Mouse (Mus musculus): Measurements from ENCODE around the gene Fgf2. TPM values are rescaled to one million over a fixed set of nuclear protein-coding genes. Genes with fewer than 3 reads are reported as not detected.

Fgf2 gene
- polyA plus RNA-seq, 1 experiment, result 0.92 TPM

GRCm38 (mm10) chr3:37353951-37354481 is 5.9 kb downstream of the Fgf2 start:
- H3K27me3 ChIP-seq (ENCODE audit: control insufficient read depth, insufficient read depth, low read length), result peaks cover 4% of the 10 kb centered on the region; the same call in 1 of the 2 replicates
- no peaks in the 10 kb centered on the region for H3K4me1 ChIP-seq (ENCODE audit: control insufficient read depth, insufficient read depth, insufficient read length)
- TF ChIP-seq POLR2A (IDR thresholded peaks at IDR 0.05; ENCODE audit: low read depth, low read length) (no peak), CTCF (IDR thresholded peaks at IDR 0.05; ENCODE audit: extremely low read depth, insufficient read depth, insufficient read length, insufficient replicate concordance) (no peak)
- no peaks in the 10 kb centered on the region for H3K36me3 ChIP-seq (ENCODE audit: control insufficient read depth, insufficient read depth, low read length)
- WGBS, result 90% methylated on average over 10 of the region's 10 CpGs
- H3K4me3 ChIP-seq (ENCODE audit: extremely low read depth, insufficient read depth, insufficient read length), result no peak overlapping the region
- H3K27ac ChIP-seq (ENCODE audit: insufficient read depth, low read length), result no peak overlapping the region
- no peak for DNase-seq (ENCODE audit: low read depth in 1 of 2, low spot score in 2 of 2)

DNA sequence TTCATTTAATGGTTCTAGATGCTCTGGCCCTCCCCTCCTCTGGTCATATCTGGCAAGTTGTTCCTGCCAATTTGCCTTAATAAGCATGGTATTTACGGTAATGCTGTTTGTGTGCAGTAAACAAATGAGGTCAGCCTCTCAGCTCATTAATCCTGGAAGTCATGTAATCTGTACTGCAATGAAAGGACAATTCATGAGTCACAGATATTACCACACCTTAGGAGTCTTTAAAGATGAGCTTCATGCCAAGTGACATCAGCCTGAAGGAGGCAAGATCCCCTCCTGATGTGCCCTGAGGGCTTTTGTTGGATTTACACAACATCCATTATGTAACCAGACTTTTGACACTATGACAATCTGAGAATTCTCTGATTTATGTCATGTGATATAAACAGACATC is 6.6 kb downstream of the Fgf2 start:
- no peaks in the 10 kb centered on the region for H3K4me1 ChIP-seq (ENCODE audit: control insufficient read depth, insufficient read depth, insufficient read length)
- TF ChIP-seq POLR2A (IDR thresholded peaks at IDR 0.05; ENCODE audit: low read depth, low read length), result no peak
- no peak for TF ChIP-seq CTCF (IDR thresholded peaks at IDR 0.05; ENCODE audit: extremely low read depth, insufficient read depth, insufficient read length, insufficient replicate concordance)
- H3K4me3 ChIP-seq (ENCODE audit: extremely low read depth, insufficient read depth, insufficient read length), result no peak overlapping the region
- H3K36me3 ChIP-seq (ENCODE audit: control insufficient read depth, insufficient read depth, low read length), result no peaks in the 10 kb centered on the region
- H3K27me3 ChIP-seq (ENCODE audit: control insufficient read depth, insufficient read depth, low read length), result no peaks in the 10 kb centered on the region
- H3K27ac ChIP-seq (ENCODE audit: insufficient read depth, low read length), result no peak overlapping the region
- WGBS, result 91% methylated on average over 1 of the region's 1 CpGs
- no peak for DNase-seq (ENCODE audit: low read depth in 1 of 2, low spot score in 2 of 2)

- Histone ChIP-seq H3K27me3 (ENCODE audit: control insufficient read depth, insufficient read depth, low read length) (no peaks in the 10 kb centered on the region), H3K27ac (ENCODE audit: insufficient read depth, low read length) (no peak overlapping the region), H3K4me1 (ENCODE audit: control insufficient read depth, insufficient read depth, insufficient read length) (no peaks in the 10 kb centered on the region), H3K4me3 (ENCODE audit: extremely low read depth, insufficient read depth, insufficient read length) (no peak overlapping the region), H3K36me3 (ENCODE audit: control insufficient read depth, insufficient read depth, low read length) (no peaks in the 10 kb centered on the region)
- DNase-seq (ENCODE audit: low read depth in 1 of 2, low spot score in 2 of 2), result no peak
- 34% methylated on average over 9 of the region's 9 CpGs for WGBS
- no peak for TF ChIP-seq CTCF (IDR thresholded peaks at IDR 0.05; ENCODE audit: extremely low read depth, insufficient read depth, insufficient read length, insufficient replicate concordance)
- no peak for TF ChIP-seq POLR2A (IDR thresholded peaks at IDR 0.05; ENCODE audit: low read depth, low read length)
Observed at GRCm38 (mm10) chr3:37360729-37361128, 12.6 kb downstream of the Fgf2 start.

DNA sequence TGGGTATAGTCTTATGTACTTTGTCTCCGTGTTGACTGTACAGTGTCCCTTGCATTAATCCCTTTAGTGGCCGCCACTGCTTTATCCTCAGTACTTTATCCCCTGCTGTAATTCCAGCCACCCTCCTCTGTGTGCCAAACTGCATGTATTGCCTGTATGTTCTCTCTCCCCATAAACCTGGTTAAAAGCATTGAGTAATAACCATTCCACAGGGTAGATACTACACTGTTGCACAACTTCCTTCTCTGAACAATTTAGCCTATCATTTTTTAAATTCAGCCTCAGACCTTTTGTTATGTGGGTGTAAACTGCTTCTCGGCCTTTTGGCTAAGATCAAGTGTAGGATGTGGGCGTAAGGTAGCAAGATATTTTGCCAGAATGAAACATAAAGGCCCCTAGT is 17.0 kb downstream of the Fgf2 start:
- H3K4me1 ChIP-seq (ENCODE audit: control insufficient read depth, insufficient read depth, insufficient read length), result no peaks in the 10 kb centered on the region
- no peaks in the 10 kb centered on the region for H3K36me3 ChIP-seq (ENCODE audit: control insufficient read depth, insufficient read depth, low read length)
- TF ChIP-seq CTCF (IDR thresholded peaks at IDR 0.05; ENCODE audit: extremely low read depth, insufficient read depth, insufficient read length, insufficient replicate concordance) (no peak), POLR2A (IDR thresholded peaks at IDR 0.05; ENCODE audit: low read depth, low read length) (no peak)
- H3K27me3 ChIP-seq (ENCODE audit: control insufficient read depth, insufficient read depth, low read length), result no peaks in the 10 kb centered on the region
- DNase-seq (ENCODE audit: low read depth in 1 of 2, low spot score in 2 of 2), result no peak
- no peak overlapping the region for H3K4me3 ChIP-seq (ENCODE audit: extremely low read depth, insufficient read depth, insufficient read length)
- 80% methylated on average over 4 of the region's 4 CpGs for WGBS
- H3K27ac ChIP-seq (ENCODE audit: insufficient read depth, low read length), result no peak overlapping the region

DNA sequence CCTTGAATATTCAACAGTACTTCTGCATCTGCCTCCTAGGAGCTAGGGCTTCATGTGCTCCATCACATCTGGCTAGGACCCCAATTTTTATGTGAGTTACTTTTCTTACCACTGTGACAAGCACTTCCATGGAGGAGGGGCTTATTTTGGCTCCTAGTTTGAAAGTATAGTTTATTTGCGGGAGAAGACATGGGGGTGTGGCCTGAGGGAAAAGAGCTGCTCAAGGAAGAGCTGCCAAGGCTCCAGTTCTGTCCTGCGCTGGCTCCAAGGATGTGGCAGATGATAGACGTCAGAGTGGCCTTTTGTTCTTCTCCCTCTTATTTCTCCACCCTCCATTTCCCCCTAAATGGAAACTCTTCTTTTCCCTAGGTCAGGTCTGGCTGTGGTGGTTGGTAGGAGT is 17.8 kb downstream of the Fgf2 start:
- Histone ChIP-seq H3K4me1 (ENCODE audit: control insufficient read depth, insufficient read depth, insufficient read length) (no peaks in the 10 kb centered on the region), H3K27me3 (ENCODE audit: control insufficient read depth, insufficient read depth, low read length) (no peaks in the 10 kb centered on the region), H3K4me3 (ENCODE audit: extremely low read depth, insufficient read depth, insufficient read length) (no peak overlapping the region), H3K36me3 (ENCODE audit: control insufficient read depth, insufficient read depth, low read length) (no peaks in the 10 kb centered on the region), H3K27ac (ENCODE audit: insufficient read depth, low read length) (no peak overlapping the region)
- 66% methylated on average over 3 of the region's 3 CpGs for WGBS
- TF ChIP-seq CTCF (IDR thresholded peaks at IDR 0.05; ENCODE audit: extremely low read depth, insufficient read depth, insufficient read length, insufficient replicate concordance) (no peak), POLR2A (IDR thresholded peaks at IDR 0.05; ENCODE audit: low read depth, low read length) (no peak)
- DNase-seq (ENCODE audit: low read depth in 1 of 2, low spot score in 2 of 2), result no peak

DNA sequence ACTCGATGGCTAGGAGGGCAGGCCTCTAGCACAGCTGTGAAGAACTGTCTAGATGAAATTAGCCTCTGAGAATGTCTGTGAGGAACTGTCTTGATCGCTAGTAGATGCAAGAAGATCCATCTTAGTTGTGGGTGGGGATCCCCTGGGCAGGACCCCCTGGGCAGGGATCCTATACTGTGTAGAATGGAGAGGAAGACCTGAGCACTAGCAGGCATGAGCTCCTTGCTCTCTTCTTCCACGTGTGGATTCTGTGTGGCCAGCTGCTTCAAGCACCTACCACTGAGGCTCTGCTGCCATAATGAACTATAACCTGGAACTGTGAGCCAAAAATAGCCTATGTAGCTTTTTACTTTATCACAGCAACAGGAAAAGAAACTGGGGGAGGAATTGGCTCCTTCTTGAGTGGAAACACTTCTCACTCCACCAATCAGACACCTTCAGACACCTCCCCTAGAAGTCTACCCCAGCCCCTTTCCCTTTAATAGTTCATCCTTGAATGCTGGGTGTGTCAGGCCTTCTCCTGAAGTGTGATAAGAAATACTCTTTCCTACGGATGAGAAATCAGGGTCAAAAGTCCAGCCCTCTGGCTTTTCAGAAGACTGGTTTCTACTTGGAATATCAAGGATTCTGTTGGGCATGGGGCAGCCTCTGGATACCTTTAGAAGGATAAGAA is 18.4 kb downstream of the Fgf2 start:
- WGBS, result 57% methylated on average over 4 of the region's 4 CpGs
- Histone ChIP-seq H3K36me3 (ENCODE audit: control insufficient read depth, insufficient read depth, low read length) (no peaks in the 10 kb centered on the region), H3K27me3 (ENCODE audit: control insufficient read depth, insufficient read depth, low read length) (no peaks in the 10 kb centered on the region), H3K27ac (ENCODE audit: insufficient read depth, low read length) (no peak overlapping the region; the same call in 1 of the 2 replicates), H3K4me1 (ENCODE audit: control insufficient read depth, insufficient read depth, insufficient read length) (no peaks in the 10 kb centered on the region), H3K4me3 (ENCODE audit: extremely low read depth, insufficient read depth, insufficient read length) (no peak overlapping the region)
- no peak for TF ChIP-seq CTCF (IDR thresholded peaks at IDR 0.05; ENCODE audit: extremely low read depth, insufficient read depth, insufficient read length, insufficient replicate concordance)
- TF ChIP-seq POLR2A (IDR thresholded peaks at IDR 0.05; ENCODE audit: low read depth, low read length), result no peak
- no peak for DNase-seq (ENCODE audit: low read depth in 1 of 2, low spot score in 2 of 2)

DNA sequence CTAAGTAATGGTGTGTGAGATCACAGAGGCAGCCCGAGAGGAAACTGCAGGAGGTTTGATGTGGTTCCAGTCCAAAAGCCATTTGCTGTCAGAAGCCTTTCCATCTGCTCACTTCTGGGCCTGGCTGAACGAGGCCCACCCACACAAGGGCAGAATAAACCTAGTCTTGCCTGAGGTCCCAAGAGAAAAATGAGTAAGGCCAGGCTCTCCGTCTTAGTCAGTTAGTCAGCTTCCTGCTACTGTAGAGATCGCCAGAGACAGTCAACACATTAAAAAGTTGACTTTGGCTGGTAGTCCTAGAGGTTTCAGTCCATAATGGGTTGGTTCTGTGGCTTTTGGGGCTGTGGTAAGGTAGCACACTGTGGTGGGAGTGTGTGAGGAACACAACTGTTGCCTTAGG is 22.3 kb downstream of the Fgf2 start:
- no peak overlapping the region for H3K4me3 ChIP-seq (ENCODE audit: extremely low read depth, insufficient read depth, insufficient read length)
- WGBS, result 26% methylated on average over 4 of the region's 4 CpGs
- TF ChIP-seq CTCF (IDR thresholded peaks at IDR 0.05; ENCODE audit: extremely low read depth, insufficient read depth, insufficient read length, insufficient replicate concordance) (no peak), POLR2A (IDR thresholded peaks at IDR 0.05; ENCODE audit: low read depth, low read length) (no peak)
- no peak for DNase-seq (ENCODE audit: low read depth in 1 of 2, low spot score in 2 of 2)
- H3K27ac ChIP-seq (ENCODE audit: insufficient read depth, low read length), result no peak overlapping the region
- H3K27me3 ChIP-seq (ENCODE audit: control insufficient read depth, insufficient read depth, low read length), result no peaks in the 10 kb centered on the region
- no peaks in the 10 kb centered on the region for H3K36me3 ChIP-seq (ENCODE audit: control insufficient read depth, insufficient read depth, low read length)
- no peaks in the 10 kb centered on the region for H3K4me1 ChIP-seq (ENCODE audit: control insufficient read depth, insufficient read depth, insufficient read length)

Measured in spleen, adult 2 months (tissue).